Mouse (Mus musculus): ENCODE measurements at regions not wholly inside any gene's neighbourhood (a gene's known extent, or its start where the extent isn't known, plus 50 kb on each side); places are given as distances from the start of the nearest gene placed in this dataset.

DNA sequence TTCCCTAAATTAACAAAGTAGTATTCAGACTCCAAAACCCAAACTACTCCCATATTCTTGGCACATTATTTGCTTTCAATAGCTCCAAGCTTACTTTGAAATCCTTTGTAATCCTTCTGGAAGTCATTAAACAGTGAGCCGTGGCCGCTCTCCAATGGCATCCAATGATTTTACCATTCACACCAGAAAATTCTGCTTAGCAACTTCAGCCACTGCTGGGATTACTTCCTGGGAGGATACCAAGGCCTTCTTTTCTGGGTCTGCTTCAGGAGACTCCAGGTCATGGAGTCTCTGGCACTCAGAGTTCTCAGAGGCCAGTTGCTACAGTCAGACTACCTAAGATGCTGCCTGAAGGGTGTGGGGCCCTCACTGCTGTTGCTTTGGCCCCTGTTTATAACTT is 147.7 kb upstream of the Akirin2 start:
- no peaks in the 10 kb centered on the region for H3K9me3 ChIP-seq
- H3K4me2 ChIP-seq: no peak overlapping the region
- no peak for ATAC-seq (ENCODE audit: insufficient number of reproducible peaks, low FRiP score, low TSS enrichment, low read depth)
- H3K4me1 ChIP-seq: no peaks in the 10 kb centered on the region
- no peak overlapping the region for H3K4me3 ChIP-seq
- H3K9ac ChIP-seq: no peak overlapping the region
- no peaks in the 10 kb centered on the region for H3K36me3 ChIP-seq
- no peaks in the 10 kb centered on the region for H3K27me3 ChIP-seq
- WGBS: 39% methylated on average over 2 of the region's 2 CpGs
- no peak overlapping the region for H3K27ac ChIP-seq

DNA sequence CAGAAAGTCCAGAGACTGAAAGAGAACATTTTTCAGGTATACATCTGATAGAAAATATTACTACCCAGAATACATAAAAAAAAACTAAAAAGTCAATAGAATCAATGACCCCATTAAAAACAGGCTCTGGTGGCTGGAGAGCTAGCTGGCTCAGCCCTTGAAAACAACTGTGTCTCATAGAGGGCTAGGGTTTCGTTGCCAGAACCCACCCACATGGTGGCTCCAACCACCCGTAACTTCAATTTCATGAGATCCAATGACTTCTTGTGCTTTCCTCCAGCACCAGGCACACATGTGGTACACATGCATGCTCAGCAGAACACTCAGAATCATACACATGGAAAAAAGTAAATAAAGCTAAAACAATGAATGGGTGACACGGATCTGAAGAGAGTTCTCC is 143.6 kb upstream of the Akirin2 start:
- WGBS: 47% methylated on average over 3 of the region's 3 CpGs
- no peaks in the 10 kb centered on the region for H3K36me3 ChIP-seq
- H3K4me2 ChIP-seq: no peak overlapping the region
- H3K9ac ChIP-seq: no peak overlapping the region
- no peaks in the 10 kb centered on the region for H3K27me3 ChIP-seq
- no peak for ATAC-seq (ENCODE audit: insufficient number of reproducible peaks, low FRiP score, low TSS enrichment, low read depth)
- H3K27ac ChIP-seq: no peak overlapping the region
- H3K9me3 ChIP-seq: no peaks in the 10 kb centered on the region
- no peaks in the 10 kb centered on the region for H3K4me1 ChIP-seq
- H3K4me3 ChIP-seq: no peak overlapping the region

DNA sequence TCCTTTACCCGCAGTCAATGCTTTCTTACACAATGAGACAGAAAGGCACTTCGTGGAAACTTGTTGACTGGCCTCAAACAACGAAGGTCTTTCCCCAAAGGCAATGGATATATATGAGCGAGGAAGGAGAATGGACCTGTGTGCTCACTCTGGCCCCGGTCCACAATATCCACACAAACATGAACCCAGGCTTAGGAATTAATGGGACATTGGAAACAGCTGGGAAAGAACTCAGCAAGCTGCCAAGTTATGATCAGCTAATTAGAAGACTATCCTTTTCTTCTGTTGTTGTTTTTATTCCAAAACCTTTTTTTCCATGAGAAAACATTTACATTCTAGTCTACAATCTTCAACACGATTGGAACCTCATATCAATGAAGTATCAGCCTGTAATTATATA is 129.8 kb upstream of the Akirin2 start:
- no peak overlapping the region for H3K27ac ChIP-seq
- H3K4me3 ChIP-seq: no peak overlapping the region
- no peaks in the 10 kb centered on the region for H3K9me3 ChIP-seq
- no peaks in the 10 kb centered on the region for H3K36me3 ChIP-seq
- ATAC-seq (ENCODE audit: insufficient number of reproducible peaks, low FRiP score, low TSS enrichment, low read depth): no peak
- 68% methylated on average over 6 of the region's 6 CpGs for WGBS
- H3K4me2 ChIP-seq: no peak overlapping the region
- no peaks in the 10 kb centered on the region for H3K27me3 ChIP-seq
- no peaks in the 10 kb centered on the region for H3K4me1 ChIP-seq
- no peak overlapping the region for H3K9ac ChIP-seq

DNA sequence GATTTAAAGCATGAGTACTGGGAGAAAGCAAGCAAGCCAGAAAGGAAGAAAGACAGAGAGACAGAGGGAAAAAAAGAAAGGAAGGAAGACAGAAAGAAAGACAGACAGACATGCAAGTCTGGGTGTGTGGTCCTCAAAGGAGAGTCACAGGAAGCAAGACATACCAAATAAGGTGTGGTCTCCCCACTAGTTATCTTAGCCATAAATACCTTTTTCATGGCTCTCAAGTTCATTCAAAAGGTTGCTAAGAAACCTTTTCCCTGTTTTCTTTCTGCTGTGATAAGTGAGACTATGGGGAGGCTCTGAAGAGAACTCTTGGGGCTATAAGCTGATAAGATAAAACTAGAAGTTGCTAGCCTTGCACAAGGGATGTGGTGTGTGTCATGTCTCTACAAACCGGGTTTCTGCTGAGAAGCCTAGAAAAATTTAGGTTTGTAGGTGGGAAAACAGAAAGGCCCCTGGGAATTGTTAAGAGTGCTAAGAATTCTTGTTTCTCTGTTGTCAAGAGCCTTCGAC is 126.5 kb upstream of the Akirin2 start:
- no peaks in the 10 kb centered on the region for H3K27me3 ChIP-seq
- ATAC-seq (ENCODE audit: insufficient number of reproducible peaks, low FRiP score, low TSS enrichment, low read depth): no peak
- no peaks in the 10 kb centered on the region for H3K9me3 ChIP-seq
- H3K4me1 ChIP-seq: no peaks in the 10 kb centered on the region
- H3K36me3 ChIP-seq: no peaks in the 10 kb centered on the region
- 67% methylated on average over 2 of the region's 2 CpGs for WGBS
- H3K27ac ChIP-seq: no peak overlapping the region
- H3K4me3 ChIP-seq: no peak overlapping the region
- H3K4me2 ChIP-seq: no peak overlapping the region
- H3K9ac ChIP-seq: no peak overlapping the region

DNA sequence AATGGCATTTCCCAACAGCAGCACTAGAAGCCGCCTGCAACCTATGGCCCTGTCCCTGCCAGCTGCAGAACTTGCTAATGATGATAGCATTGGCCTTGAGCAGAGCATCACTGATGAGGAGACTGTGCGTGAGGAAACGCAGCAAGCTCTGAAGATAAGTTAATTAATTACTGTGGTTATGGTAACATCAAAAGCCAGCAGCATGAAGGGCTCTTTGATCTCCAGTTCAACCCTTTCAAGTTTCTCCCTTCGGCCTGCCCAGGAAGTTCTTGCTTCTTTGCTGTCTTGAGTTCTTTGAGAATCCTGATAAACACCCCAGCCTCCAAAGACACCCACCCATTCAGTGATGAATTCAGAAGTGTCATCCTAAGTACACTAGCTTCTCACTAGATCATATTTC is 121.7 kb upstream of the Akirin2 start:
- ATAC-seq (ENCODE audit: insufficient number of reproducible peaks, low FRiP score, low TSS enrichment, low read depth): no peak
- no peak overlapping the region for H3K4me2 ChIP-seq
- H3K4me3 ChIP-seq: no peak overlapping the region
- H3K9me3 ChIP-seq: no peaks in the 10 kb centered on the region
- WGBS: 41% methylated on average over 4 of the region's 4 CpGs
- H3K27ac ChIP-seq: no peak overlapping the region
- H3K4me1 ChIP-seq: no peaks in the 10 kb centered on the region
- H3K9ac ChIP-seq: no peak overlapping the region
- no peaks in the 10 kb centered on the region for H3K36me3 ChIP-seq
- H3K27me3 ChIP-seq: no peaks in the 10 kb centered on the region

DNA sequence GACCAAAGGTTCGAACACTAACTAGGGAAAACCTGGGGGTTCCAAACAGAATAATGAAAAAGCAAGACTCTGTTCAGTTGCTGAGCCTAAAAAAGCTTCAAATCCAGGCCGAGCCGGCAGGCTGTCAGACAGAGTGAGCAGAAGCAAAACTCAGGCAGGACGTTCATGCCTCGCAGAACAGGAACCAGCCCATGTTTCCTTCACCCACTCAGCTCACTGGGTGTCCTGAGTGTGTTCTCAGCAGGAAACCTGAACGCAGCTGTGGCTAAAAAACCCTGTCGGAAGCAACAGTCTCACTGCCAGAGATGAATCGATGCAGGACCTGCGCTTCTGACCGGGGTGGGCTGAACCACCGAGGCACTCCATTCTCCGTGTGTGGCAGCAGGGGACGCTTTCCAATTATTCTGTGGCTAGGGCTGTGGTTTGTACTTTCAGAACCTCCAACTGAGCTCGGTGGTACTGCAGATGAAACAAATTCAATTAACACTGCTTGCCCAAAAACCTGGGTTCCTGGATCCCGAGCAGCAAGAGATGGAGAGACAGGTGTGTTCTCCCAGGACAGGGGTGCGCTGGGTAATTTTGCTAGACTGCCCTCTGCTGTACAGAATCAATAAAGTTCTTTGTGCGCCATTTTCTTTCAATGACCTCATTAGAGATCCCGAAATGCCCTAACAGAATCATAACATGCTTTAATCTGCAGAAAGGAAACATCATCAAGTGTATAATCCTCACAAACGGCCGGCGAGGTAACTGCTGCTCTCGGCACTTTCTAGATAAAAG is 121.1 kb upstream of the Akirin2 start:
- Histone ChIP-seq H3K27ac (no peak overlapping the region), H3K4me2 (no peak overlapping the region), H3K27me3 (no peaks in the 10 kb centered on the region), H3K4me3 (no peak overlapping the region), H3K36me3 (no peaks in the 10 kb centered on the region), H3K9ac (no peak overlapping the region), H3K9me3 (no peaks in the 10 kb centered on the region), H3K4me1 (no peaks in the 10 kb centered on the region)
- WGBS: 69% methylated on average over 22 of the region's 22 CpGs
- ATAC-seq (ENCODE audit: insufficient number of reproducible peaks, low FRiP score, low TSS enrichment, low read depth): no peak

DNA sequence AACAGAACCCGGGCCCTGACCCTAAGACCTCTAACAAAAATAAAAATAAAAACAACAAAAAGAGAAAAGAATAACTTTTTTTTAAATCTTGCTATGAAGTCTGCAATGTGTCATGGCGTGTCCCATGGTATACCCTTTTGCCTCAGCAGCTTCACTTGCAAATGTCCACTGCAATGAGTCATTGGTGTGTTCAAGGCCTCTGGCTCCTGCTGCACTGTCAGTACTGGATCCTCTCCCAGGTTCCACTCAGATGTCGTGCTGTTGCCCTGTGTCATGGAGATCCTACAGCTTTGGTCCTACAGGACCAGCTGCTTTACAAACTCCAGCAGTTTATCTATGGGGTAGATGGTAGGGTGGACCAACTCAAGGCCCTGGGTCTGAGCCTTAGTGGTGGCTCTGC is 113.4 kb upstream of the Akirin2 start:
- Histone ChIP-seq H3K4me3 (no peak overlapping the region), H3K9me3 (no peaks in the 10 kb centered on the region), H3K4me1 (no peaks in the 10 kb centered on the region), H3K27ac (no peak overlapping the region), H3K36me3 (no peaks in the 10 kb centered on the region), H3K9ac (no peak overlapping the region), H3K27me3 (no peaks in the 10 kb centered on the region), H3K4me2 (no peak overlapping the region)
- no peak for ATAC-seq (ENCODE audit: insufficient number of reproducible peaks, low FRiP score, low TSS enrichment, low read depth)
- WGBS: 88% methylated on average over 3 of the region's 3 CpGs

DNA sequence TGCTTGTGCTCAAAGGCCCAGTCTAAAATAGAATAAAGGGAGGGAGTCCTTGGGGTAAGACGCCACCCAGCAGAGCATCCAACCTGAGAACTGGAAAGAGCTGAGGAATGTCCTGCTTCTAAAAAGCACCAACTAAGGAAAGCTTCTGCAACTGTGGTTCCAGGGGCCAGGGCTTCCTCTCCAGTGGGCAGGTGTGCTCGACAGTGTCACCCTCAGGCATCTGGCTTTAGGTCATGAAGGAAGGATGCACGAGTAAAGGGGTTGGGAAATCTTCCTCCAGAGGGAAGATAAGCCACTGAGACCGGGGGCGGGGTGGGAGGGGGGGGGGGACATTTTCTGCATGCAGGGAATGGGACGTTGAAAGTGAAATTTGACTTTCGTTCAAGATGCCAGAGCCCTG is 101.2 kb upstream of the Akirin2 start:
- no peak overlapping the region for H3K4me3 ChIP-seq
- H3K4me1 ChIP-seq: no peaks in the 10 kb centered on the region
- H3K36me3 ChIP-seq: no peaks in the 10 kb centered on the region
- no peak overlapping the region for H3K27ac ChIP-seq
- WGBS: 75% methylated on average over 7 of the region's 7 CpGs
- no peak for ATAC-seq (ENCODE audit: insufficient number of reproducible peaks, low FRiP score, low TSS enrichment, low read depth)
- no peak overlapping the region for H3K9ac ChIP-seq
- no peaks in the 10 kb centered on the region for H3K9me3 ChIP-seq
- H3K27me3 ChIP-seq: no peaks in the 10 kb centered on the region
- H3K4me2 ChIP-seq: no peak overlapping the region

DNA sequence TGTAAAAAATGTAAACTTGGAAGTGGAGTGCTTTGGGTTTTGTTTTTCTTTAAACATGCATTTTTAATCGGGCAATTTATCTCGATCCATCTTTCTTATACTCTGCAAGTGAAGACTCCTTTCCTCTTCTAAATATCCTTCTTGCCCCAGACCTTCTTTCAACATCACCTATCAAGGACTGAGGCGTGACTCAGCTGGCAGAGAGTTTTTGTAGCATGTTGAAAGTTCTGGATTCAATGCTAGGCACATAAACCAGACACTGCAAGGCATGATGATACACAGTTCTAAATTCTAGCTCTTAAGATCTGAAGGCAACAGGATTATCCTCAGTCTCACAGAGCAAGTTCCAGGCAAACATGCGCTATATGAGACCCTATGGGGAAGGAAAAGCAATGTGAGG is 88.1 kb upstream of the Akirin2 start:
- no peak overlapping the region for H3K27ac ChIP-seq
- no peak overlapping the region for H3K4me2 ChIP-seq
- no peak overlapping the region for H3K4me3 ChIP-seq
- no peaks in the 10 kb centered on the region for H3K36me3 ChIP-seq
- 92% methylated on average over 4 of the region's 4 CpGs for WGBS
- no peaks in the 10 kb centered on the region for H3K27me3 ChIP-seq
- no peak for ATAC-seq (ENCODE audit: insufficient number of reproducible peaks, low FRiP score, low TSS enrichment, low read depth)
- H3K9ac ChIP-seq: no peak overlapping the region
- H3K4me1 ChIP-seq: peaks cover 4% of the 10 kb centered on the region; the same call in 1 of the 2 replicates
- no peaks in the 10 kb centered on the region for H3K9me3 ChIP-seq

DNA sequence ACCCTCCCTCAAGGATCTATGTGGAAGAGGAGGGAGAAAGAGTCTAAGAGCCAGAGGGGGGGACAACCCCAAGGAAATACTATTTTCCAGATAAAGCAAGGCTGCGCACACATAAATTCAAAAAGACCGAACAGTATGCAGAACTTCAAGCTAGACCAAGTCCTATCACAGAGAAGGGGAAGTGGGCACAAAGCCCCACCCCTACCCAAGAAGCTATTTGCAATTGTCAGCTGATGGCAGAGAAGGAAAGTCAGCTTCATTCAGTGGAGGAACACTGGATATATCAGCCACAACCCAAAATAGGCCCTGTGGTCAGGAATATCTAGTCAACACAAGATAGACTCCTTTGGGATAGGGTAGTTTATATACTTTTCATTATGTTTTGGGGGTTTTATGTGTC is 84.9 kb upstream of the Akirin2 start:
- no peak overlapping the region for H3K4me3 ChIP-seq

DNA sequence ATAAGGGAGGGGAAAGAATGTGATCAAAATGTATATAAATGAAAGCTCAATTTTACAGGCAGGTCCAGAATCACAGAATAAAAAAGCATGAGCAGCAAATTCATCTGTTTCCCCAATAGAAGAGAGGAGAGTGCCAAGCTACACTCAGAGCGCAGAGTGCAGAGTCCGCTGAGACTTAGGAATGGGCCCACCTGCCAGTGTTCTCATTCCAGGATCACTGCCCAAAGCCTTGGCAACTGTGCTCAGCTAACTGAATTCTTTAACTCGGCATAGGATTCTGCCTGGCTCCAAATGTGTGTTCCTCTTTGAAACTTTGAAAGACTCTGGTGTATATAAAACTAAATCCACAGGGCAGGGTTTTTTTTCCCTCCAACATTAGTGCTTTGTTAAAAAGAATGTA is 84.4 kb upstream of the Akirin2 start:
- H3K36me3 ChIP-seq: no peaks in the 10 kb centered on the region
- no peak for ATAC-seq (ENCODE audit: insufficient number of reproducible peaks, low FRiP score, low TSS enrichment, low read depth)
- H3K9ac ChIP-seq: no peak overlapping the region
- no peak overlapping the region for H3K4me2 ChIP-seq
- H3K4me3 ChIP-seq: no peak overlapping the region
- H3K27me3 ChIP-seq: no peaks in the 10 kb centered on the region
- H3K4me1 ChIP-seq: peaks cover 4% of the 10 kb centered on the region; the same call in 1 of the 2 replicates
- 39% methylated on average over 3 of the region's 3 CpGs for WGBS
- no peaks in the 10 kb centered on the region for H3K9me3 ChIP-seq
- no peak overlapping the region for H3K27ac ChIP-seq

More for the DNA sequence above, 84.9 kb upstream of the Akirin2 start:
- no peak overlapping the region for H3K27ac ChIP-seq
- no peaks in the 10 kb centered on the region for H3K36me3 ChIP-seq
- no peaks in the 10 kb centered on the region for H3K27me3 ChIP-seq
- peaks cover 4% of the 10 kb centered on the region; the same call in 1 of the 2 replicates for H3K4me1 ChIP-seq
- no peak for ATAC-seq (ENCODE audit: insufficient number of reproducible peaks, low FRiP score, low TSS enrichment, low read depth)
- H3K9me3 ChIP-seq: no peaks in the 10 kb centered on the region
- no peak overlapping the region for H3K9ac ChIP-seq
- H3K4me2 ChIP-seq: no peak overlapping the region
- 90% methylated on average over 2 of the region's 2 CpGs for WGBS

DNA sequence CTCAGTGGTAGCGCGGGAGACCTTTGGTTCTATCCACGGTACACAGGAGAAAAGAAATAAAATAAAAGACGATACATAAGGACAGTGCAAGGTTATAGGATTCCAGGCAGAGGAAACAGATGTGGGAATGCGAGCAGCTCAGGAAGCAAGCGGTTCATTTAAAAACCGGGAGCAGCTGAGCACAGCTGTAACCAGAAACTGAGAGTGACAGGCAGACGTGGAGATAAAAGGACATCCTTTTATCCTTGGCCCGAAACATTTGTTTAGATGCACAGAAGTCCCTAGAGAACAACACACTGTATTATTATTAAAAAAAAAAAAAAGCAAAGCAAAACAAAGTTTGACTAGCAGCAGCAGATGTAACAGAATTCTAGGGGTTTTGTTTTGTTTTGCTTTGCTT is 82.6 kb upstream of the Akirin2 start:
- Histone ChIP-seq H3K27me3 (no peaks in the 10 kb centered on the region), H3K36me3 (no peaks in the 10 kb centered on the region), H3K4me3 (no peak overlapping the region), H3K27ac (no peak overlapping the region), H3K9ac (no peak overlapping the region), H3K4me2 (no peak overlapping the region), H3K9me3 (no peaks in the 10 kb centered on the region), H3K4me1 (peaks cover 4% of the 10 kb centered on the region; the same call in 1 of the 2 replicates)
- ATAC-seq (ENCODE audit: insufficient number of reproducible peaks, low FRiP score, low TSS enrichment, low read depth): no peak
- WGBS: 37% methylated on average over 9 of the region's 9 CpGs

All from limb, embryonic 15.5 days (tissue).